Mouse (Mus musculus): ENCODE results near the gene Fam120c. TPM values are rescaled to one million over a fixed set of nuclear protein-coding genes. Genes with fewer than 3 reads are reported as not detected.

Fam120c gene
- polyA plus RNA-seq, 1 experiment from 2014 or later = 2.9 TPM

GRCm38 (mm10) chrX:151509906-151510305 is 165.9 kb downstream of the Fam120c start:
- no peak overlapping the region for H3K9ac ChIP-seq (ENCODE audit: low read length)

DNA sequence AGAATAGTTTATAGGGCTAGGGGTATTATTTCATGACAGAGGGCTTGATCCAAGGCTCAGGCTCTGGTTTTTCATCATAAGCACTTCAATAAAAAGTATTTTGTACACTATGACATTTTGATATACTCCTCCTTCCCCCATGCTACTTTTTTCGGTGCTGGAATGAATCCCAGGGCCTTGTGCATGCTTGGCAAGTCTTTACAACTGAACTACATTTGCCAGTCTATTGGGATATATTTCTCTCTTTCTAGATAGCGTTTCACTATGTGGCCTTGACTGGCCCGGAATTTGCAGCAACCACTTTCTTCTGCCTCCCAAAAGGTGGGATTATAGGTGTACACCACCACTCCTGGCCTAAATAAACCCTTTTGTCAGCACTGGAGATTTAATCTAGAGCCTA is 169.1 kb downstream of the Fam120c start:
- no peaks in the 10 kb centered on the region for H3K27me3 ChIP-seq (ENCODE audit: control insufficient read depth, insufficient read depth, low read length)
- ATAC-seq (ENCODE audit: insufficient number of reproducible peaks, low FRiP score, low TSS enrichment, low read depth) (no peak), DNase-seq (ENCODE audit: low spot score) (no peak)
- H3K4me2 ChIP-seq (ENCODE audit: low read depth, severe bottlenecking) = no peak overlapping the region
- no peak overlapping the region for H3K9ac ChIP-seq (ENCODE audit: low read length)
- no peaks in the 10 kb centered on the region for H3K4me1 ChIP-seq (ENCODE audit: control insufficient read depth, insufficient read depth, low read length)
- 89% methylated on average over 3 of the region's 3 CpGs for WGBS
- no peak overlapping the region for H3K27ac ChIP-seq (replicated peaks; ENCODE audit: low read depth, low read length)
- H3K4me3 ChIP-seq (ENCODE audit: low read depth, low read length) = no peak overlapping the region
- no peaks in the 10 kb centered on the region for H3K9me3 ChIP-seq (ENCODE audit: control insufficient read depth, low read length)
- H3K36me3 ChIP-seq (ENCODE audit: control insufficient read depth, insufficient read depth, low read length) = no peaks in the 10 kb centered on the region

More at GRCm38 (mm10) chrX:151509906-151510305, 165.9 kb downstream of the Fam120c start:
- Histone ChIP-seq H3K4me1 (ENCODE audit: control insufficient read depth, insufficient read depth, low read length) (no peaks in the 10 kb centered on the region), H3K4me3 (ENCODE audit: low read depth, low read length) (no peak overlapping the region), H3K27me3 (ENCODE audit: control insufficient read depth, insufficient read depth, low read length) (no peaks in the 10 kb centered on the region), H3K9me3 (ENCODE audit: control insufficient read depth, low read length) (no peaks in the 10 kb centered on the region), H3K36me3 (ENCODE audit: control insufficient read depth, insufficient read depth, low read length) (no peaks in the 10 kb centered on the region), H3K4me2 (ENCODE audit: low read depth, severe bottlenecking) (no peak overlapping the region), H3K27ac (replicated peaks; ENCODE audit: low read depth, low read length) (no peak overlapping the region)
- 90% methylated on average over 1 of the region's 1 CpGs for WGBS
- ATAC-seq (ENCODE audit: insufficient number of reproducible peaks, low FRiP score, low TSS enrichment, low read depth) = no peak
- DNase-seq (ENCODE audit: low spot score) = no peak

DNA sequence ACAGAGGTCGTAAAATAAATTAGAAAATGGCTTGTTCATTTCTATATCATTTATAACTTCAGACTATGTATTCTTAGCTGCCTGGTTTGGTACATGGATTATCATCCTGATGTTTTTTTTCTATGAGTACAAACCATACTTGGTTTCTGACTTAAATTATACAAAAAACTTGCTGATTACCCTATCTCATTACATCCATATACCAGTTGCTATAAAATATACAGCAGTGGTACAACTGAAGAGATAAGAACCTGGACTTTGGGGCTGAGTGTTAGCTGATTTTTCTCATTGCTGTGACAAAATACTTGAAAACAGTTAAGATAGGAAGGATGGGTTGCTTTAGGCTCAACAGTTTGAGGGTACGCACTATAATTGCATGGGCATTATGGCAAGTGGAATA is 169.7 kb downstream of the Fam120c start:
- H3K4me1 ChIP-seq (ENCODE audit: control insufficient read depth, insufficient read depth, low read length) = no peaks in the 10 kb centered on the region
- DNase-seq (ENCODE audit: low spot score) (no peak), ATAC-seq (ENCODE audit: insufficient number of reproducible peaks, low FRiP score, low TSS enrichment, low read depth) (no peak)
- H3K4me3 ChIP-seq (ENCODE audit: low read depth, low read length) = no peak overlapping the region
- H3K36me3 ChIP-seq (ENCODE audit: control insufficient read depth, insufficient read depth, low read length) = no peaks in the 10 kb centered on the region
- H3K27me3 ChIP-seq (ENCODE audit: control insufficient read depth, insufficient read depth, low read length) = no peaks in the 10 kb centered on the region
- H3K4me2 ChIP-seq (ENCODE audit: low read depth, severe bottlenecking) = no peak overlapping the region
- H3K9me3 ChIP-seq (ENCODE audit: control insufficient read depth, low read length) = no peaks in the 10 kb centered on the region
- no peak overlapping the region for H3K27ac ChIP-seq (replicated peaks; ENCODE audit: low read depth, low read length)
- 86% methylated on average over 2 of the region's 2 CpGs for WGBS
- no peak overlapping the region for H3K9ac ChIP-seq (ENCODE audit: low read length)

- H3K4me3 ChIP-seq (ENCODE audit: low read depth, low read length) = no peak overlapping the region
- H3K4me1 ChIP-seq (ENCODE audit: control insufficient read depth, insufficient read depth, low read length) = no peaks in the 10 kb centered on the region
- H3K27me3 ChIP-seq (ENCODE audit: control insufficient read depth, insufficient read depth, low read length) = 0 out of 2 replicates have a peak, but pooled peaks cover 3% of the 10 kb centered on the region
- H3K27ac ChIP-seq (replicated peaks; ENCODE audit: low read depth, low read length) = no peak overlapping the region
- WGBS = 36% methylated on average over 1 of the region's 1 CpGs
- DNase-seq (ENCODE audit: low spot score) (no peak), ATAC-seq (ENCODE audit: insufficient number of reproducible peaks, low FRiP score, low TSS enrichment, low read depth) (no peak)
- H3K4me2 ChIP-seq (ENCODE audit: low read depth, severe bottlenecking) = no peak overlapping the region
- H3K36me3 ChIP-seq (ENCODE audit: control insufficient read depth, insufficient read depth, low read length) = no peaks in the 10 kb centered on the region
- no peaks in the 10 kb centered on the region for H3K9me3 ChIP-seq (ENCODE audit: control insufficient read depth, low read length)
- no peak overlapping the region for H3K9ac ChIP-seq (ENCODE audit: low read length)
Observed at GRCm38 (mm10) chrX:151518181-151518580, 174.2 kb downstream of the Fam120c start.

- Histone ChIP-seq H3K9me3 (ENCODE audit: control insufficient read depth, low read length) (no peaks in the 10 kb centered on the region), H3K4me1 (ENCODE audit: control insufficient read depth, insufficient read depth, low read length) (no peaks in the 10 kb centered on the region), H3K27ac (replicated peaks; ENCODE audit: low read depth, low read length) (peak overlapping the region; percentile 83), H3K27me3 (ENCODE audit: control insufficient read depth, insufficient read depth, low read length) (0 out of 2 replicates have a peak, but pooled peaks cover 3% of the 10 kb centered on the region), H3K36me3 (ENCODE audit: control insufficient read depth, insufficient read depth, low read length) (no peaks in the 10 kb centered on the region), H3K9ac (ENCODE audit: low read length) (peak overlapping the region; percentile 59), H3K4me3 (ENCODE audit: low read depth, low read length) (peak overlapping the region; percentile 40), H3K4me2 (ENCODE audit: low read depth, severe bottlenecking) (peak overlapping the region; percentile 22; the same call in 1 of the 2 replicates)
- no peak for DNase-seq (ENCODE audit: low spot score)
- no peak; the same call in 1 of the 2 replicates for ATAC-seq (ENCODE audit: insufficient number of reproducible peaks, low FRiP score, low TSS enrichment, low read depth)
- WGBS = 11% methylated on average over 15 of the region's 17 CpGs
Observed at GRCm38 (mm10) chrX:151520127-151520457, 176.1 kb downstream of the Fam120c start.

DNA sequence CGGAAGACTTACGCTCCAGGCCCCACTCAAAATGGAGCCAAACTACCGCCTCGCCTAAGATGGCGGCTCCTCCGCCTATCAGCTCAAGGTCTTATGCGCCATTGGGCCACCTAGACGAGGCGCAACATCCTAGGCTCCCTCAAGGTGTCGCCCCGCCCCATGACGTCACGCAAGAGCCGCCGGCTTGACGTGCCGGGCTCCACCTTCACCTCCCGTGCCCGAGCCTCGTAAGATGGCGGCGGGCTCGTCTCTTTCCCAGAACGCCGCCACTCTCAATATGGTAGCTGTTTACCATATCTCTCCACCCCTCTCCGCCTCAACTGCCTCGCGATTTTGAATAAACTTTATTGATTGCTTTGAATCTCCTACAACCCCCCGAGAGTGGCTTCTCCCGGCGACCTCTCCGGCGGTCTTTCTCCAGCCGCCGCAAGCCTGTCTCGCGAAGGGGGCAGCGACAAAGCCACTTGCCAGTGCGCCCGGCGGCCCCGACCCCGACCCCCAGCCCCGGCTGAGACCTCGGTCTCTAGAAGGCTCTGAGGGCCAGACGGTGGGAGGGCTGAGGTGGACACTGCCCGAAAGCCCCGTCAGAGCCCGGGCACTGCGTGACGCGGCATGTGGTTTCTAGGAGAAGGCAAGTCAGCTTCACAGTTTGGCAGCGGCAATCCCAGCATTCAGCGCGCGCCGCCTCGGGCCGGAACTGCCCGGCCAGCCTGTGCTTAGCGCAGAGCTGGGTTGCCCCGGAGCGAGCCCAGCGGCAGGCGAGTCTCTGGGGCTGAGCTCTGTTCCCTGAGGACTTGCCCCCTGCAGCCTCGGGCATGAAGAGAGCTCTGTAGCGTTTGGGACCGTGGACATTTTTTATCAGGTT is 176.7 kb downstream of the Fam120c start, which contains the start of gene Phf8:
Gene Phf8, plus strand, starts transcription at position 215 of the 865 bp plus-strand sequence.
- H3K9ac ChIP-seq (ENCODE audit: low read length) = peak within 1 kb of the TSS; percentile 67
- DNase-seq (ENCODE audit: low spot score) = peak; percentile 93
- peak within 1 kb of the TSS; percentile 58 for H3K4me2 ChIP-seq (ENCODE audit: low read depth, severe bottlenecking)
- 0 out of 2 replicates have a peak, but pooled peaks cover 3% of the 10 kb centered on the region for H3K27me3 ChIP-seq (ENCODE audit: control insufficient read depth, insufficient read depth, low read length)
- peak; percentile 95 for ATAC-seq (ENCODE audit: insufficient number of reproducible peaks, low FRiP score, low TSS enrichment, low read depth)
- no peaks in the 10 kb centered on the region for H3K36me3 ChIP-seq (ENCODE audit: control insufficient read depth, insufficient read depth, low read length)
- H3K4me1 ChIP-seq (ENCODE audit: control insufficient read depth, insufficient read depth, low read length) = no peaks in the 10 kb centered on the region
- 13% methylated on average over 59 of the region's 68 CpGs for whole genome bisulfite sequencing
- H3K27ac ChIP-seq (replicated peaks; ENCODE audit: low read depth, low read length) = peak within 1 kb of the TSS; percentile 89
- no peaks in the 10 kb centered on the region for H3K9me3 ChIP-seq (ENCODE audit: control insufficient read depth, low read length)
- peak within 1 kb of the TSS; percentile 40 for H3K4me3 ChIP-seq (ENCODE audit: low read depth, low read length)

Other genes starting within 250 kb of the Fam120c start
- gene Tsr2, start 247.6 kb upstream of the Fam120c start, polyA plus RNA-seq (2014; fragmentation: Nextera tagmentation; extraction: Ambion mirVana) = 45.2 and 57.2 TPM in 2 replicates
- gene Wnk3, start 146.1 kb upstream of the Fam120c start, polyA plus RNA-seq (2014; fragmentation: Nextera tagmentation; extraction: Ambion mirVana) = 6.5 and 7.6 TPM in 2 replicates
- gene Phf8, start 176.5 kb downstream of the Fam120c start, polyA plus RNA-seq (2014; fragmentation: Nextera tagmentation; extraction: Ambion mirVana) = 21.0 and 23.9 TPM in 2 replicates